Mouse (Mus musculus) embryonic facial prominence, embryonic 13.5 days (tissue): ENCODE measurements around the gene Nudt17. TPM values are rescaled to one million over a fixed set of nuclear protein-coding genes. Genes with fewer than 3 reads are reported as not detected.
A peak's percentile ranks its signal among the peaks of the same experiment; 100 is the strongest.

Experiments used
- ATAC-seq: fragments of 200-750 bp; cut with Nextera tagmentation; 2 replicates; pipeline ENCODE4 v1.8.0; 2017; ENCODE audit warnings: low read depth; ENCODE audit not compliant: insufficient number of reproducible peaks, insufficient read depth, low FRiP score, low TSS enrichment
- H3K27ac ChIP-seq: fragments of 300-500 bp; sonication (generic); 2 replicates; pipeline ENCODE4 v1.5.1; 2015; ENCODE audit warnings: moderate library complexity, mild to moderate bottlenecking, inconsistent platforms
- H3K27me3 ChIP-seq: fragments of 300-500 bp; sonication (generic); 2 replicates; pipeline ENCODE4 v1.6.1; 2015; ENCODE audit warnings: mild to moderate bottlenecking, inconsistent platforms
- H3K36me3 ChIP-seq: fragments of 300-500 bp; sonication (generic); 2 replicates; pipeline ENCODE4 v1.6.1; 2015; ENCODE audit warnings: mild to moderate bottlenecking, inconsistent platforms
- H3K4me1 ChIP-seq: fragments of 300-500 bp; sonication (generic); 2 replicates; pipeline ENCODE4 v1.6.1; 2015; ENCODE audit warnings: inconsistent platforms
- H3K4me2 ChIP-seq: fragments of 300-500 bp; sonication (generic); 2 replicates; pipeline ENCODE4 v1.6.1; 2015; ENCODE audit warnings: moderate library complexity, mild to moderate bottlenecking, inconsistent platforms
- H3K4me3 ChIP-seq: fragments of 300-500 bp; sonication (generic); 2 replicates; pipeline ENCODE4 v1.5.1; 2015; ENCODE audit warnings: mild to moderate bottlenecking, inconsistent platforms
- H3K9ac ChIP-seq: fragments of 300-500 bp; sonication (generic); 2 replicates; pipeline ENCODE4 v1.6.1; 2015; ENCODE audit warnings: mild to moderate bottlenecking, inconsistent platforms
- H3K9me3 ChIP-seq: fragments of 300-500 bp; sonication (generic); 2 replicates; pipeline ENCODE4 v1.6.1; 2016; ENCODE audit warnings: inconsistent platforms
- WGBS: fragments of 180-500 bp; shearing (Covaris S2); methylation state at CpG from one replicate; pipeline ENCODE4 v1.1.7; 2015; ENCODE audit warnings: mixed read lengths; 5-methylcytosine and 5-hydroxymethylcytosine counted together
- polyA plus RNA-seq: library from polyadenylated mRNA; unstranded; fragments of >200 nt; fragmentation: Nextera tagmentation; extraction: Ambion mirVana; gene quantifications from 2 replicates; pipeline ENCODE4 v1.2.1, GENCODE M21; 2015

The Nudt17 gene
- polyA plus RNA-seq, 1 experiment from 2014 or later = 16.5 TPM

GRCm38 (mm10) chr3:96728634-96729402, 20.5 kb upstream of the Nudt17 start:
- ATAC-seq = no peak
- peak overlapping the region; percentile 91 for H3K4me3 ChIP-seq
- H3K4me1 ChIP-seq = peaks cover 20% of the 10 kb centered on the region
- no peaks in the 10 kb centered on the region for H3K27me3 ChIP-seq
- 36% methylated on average over 7 of the region's 7 CpGs for WGBS
- H3K36me3 ChIP-seq = peaks cover 4% of the 10 kb centered on the region
- H3K27ac ChIP-seq = peak overlapping the region; percentile 92
- H3K9me3 ChIP-seq = no peaks in the 10 kb centered on the region
- H3K4me2 ChIP-seq = peak overlapping the region; percentile 66
- H3K9ac ChIP-seq = peak overlapping the region; percentile 91

- Histone ChIP-seq H3K9me3 (no peaks in the 10 kb centered on the region), H3K27ac (peak overlapping the region; percentile 92), H3K4me3 (peak overlapping the region; percentile 91), H3K36me3 (peaks cover 12% of the 10 kb centered on the region), H3K4me1 (peaks cover 20% of the 10 kb centered on the region), H3K4me2 (peak overlapping the region; percentile 66), H3K27me3 (no peaks in the 10 kb centered on the region), H3K9ac (peak overlapping the region; percentile 91)
- ATAC-seq = no peak; the same call in 1 of the 2 replicates
- under 1% methylated on average over 37 of the region's 42 CpGs for WGBS
These were observed 19.7 kb upstream of the Nudt17 start for GRCm38 (mm10) chr3:96727828-96728633.

- peak within 1 kb of the TSS; percentile 91 for H3K4me3 ChIP-seq
- H3K27ac ChIP-seq = peak within 1 kb of the TSS; percentile 92
- peaks cover 18% of the 10 kb centered on the region for H3K36me3 ChIP-seq
These were observed 19.0 kb upstream of the Nudt17 start, which contains the start of the genes Polr3c and Rnf115 for GRCm38 (mm10) chr3:96727343-96727827. Polr3c (minus strand) TSS chr3:96727628. Rnf115 (plus strand) TSS chr3:96727664.

DNA sequence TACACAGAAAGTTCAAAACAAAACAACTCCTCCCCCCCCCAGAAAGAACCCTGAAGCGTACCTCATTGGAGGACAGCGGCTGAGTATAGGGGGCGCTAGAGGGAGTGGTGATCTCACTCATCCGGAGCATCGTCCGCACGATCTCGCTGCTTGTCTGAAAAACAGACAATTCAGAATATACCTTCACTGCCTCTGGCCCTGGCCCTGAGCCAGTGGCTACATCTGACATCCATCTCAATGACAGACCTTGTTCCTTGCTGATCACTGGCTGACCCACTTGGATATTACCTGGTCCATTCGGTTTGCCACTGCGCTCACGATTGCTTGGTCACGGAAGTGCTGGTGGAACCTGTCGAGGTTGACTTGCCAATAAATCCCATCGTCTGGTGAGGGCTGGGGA, 10.8 kb upstream of the Nudt17 start:
- Histone ChIP-seq H3K9ac (peak overlapping the region; percentile 44; the same call in 1 of the 2 replicates), H3K4me1 (no peaks in the 10 kb centered on the region), H3K27me3 (no peaks in the 10 kb centered on the region), H3K27ac (no peak overlapping the region), H3K9me3 (no peaks in the 10 kb centered on the region), H3K36me3 (peaks cover 65% of the 10 kb centered on the region), H3K4me3 (no peak overlapping the region), H3K4me2 (no peak overlapping the region)
- 41% methylated on average over 14 of the region's 14 CpGs for WGBS
- no peak for ATAC-seq

More at GRCm38 (mm10) chr3:96727343-96727827, 19.0 kb upstream of the Nudt17 start, which contains the start of the genes Polr3c and Rnf115:
- ATAC-seq = peak; percentile 97
- peak within 1 kb of the TSS; percentile 66 for H3K4me2 ChIP-seq
- peak within 1 kb of the TSS; percentile 91 for H3K9ac ChIP-seq
- no peaks in the 10 kb centered on the region for H3K9me3 ChIP-seq
- peaks cover 20% of the 10 kb centered on the region for H3K4me1 ChIP-seq
- no peaks in the 10 kb centered on the region for H3K27me3 ChIP-seq
- WGBS = 0% methylated on average over 41 of the region's 52 CpGs

DNA sequence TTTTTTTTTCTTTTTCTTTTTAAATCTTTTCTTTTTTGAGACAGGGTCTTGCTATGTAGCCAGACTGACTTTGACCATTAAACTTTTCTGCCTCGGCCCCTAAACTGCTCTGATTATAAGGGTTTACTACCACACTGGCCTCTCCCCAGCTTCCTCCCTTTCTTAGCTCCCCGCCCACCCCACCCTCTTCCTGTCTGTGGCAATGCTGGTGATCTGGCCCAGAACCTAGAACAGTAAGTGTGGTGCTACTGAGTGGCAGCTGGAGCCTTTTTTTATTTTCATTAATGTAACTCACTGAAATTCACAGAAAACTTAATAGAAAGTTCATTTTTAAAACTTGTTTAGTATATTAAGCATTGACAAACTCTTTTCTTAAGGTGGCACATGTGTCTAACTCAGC, 7.5 kb upstream of the Nudt17 start:
- Histone ChIP-seq H3K4me3 (no peak overlapping the region), H3K9ac (no peak overlapping the region), H3K36me3 (peaks cover 67% of the 10 kb centered on the region), H3K27ac (no peak overlapping the region), H3K27me3 (no peaks in the 10 kb centered on the region), H3K4me1 (no peaks in the 10 kb centered on the region), H3K4me2 (no peak overlapping the region), H3K9me3 (no peaks in the 10 kb centered on the region)
- 76% methylated on average over 2 of the region's 2 CpGs for WGBS
- ATAC-seq = no peak

DNA sequence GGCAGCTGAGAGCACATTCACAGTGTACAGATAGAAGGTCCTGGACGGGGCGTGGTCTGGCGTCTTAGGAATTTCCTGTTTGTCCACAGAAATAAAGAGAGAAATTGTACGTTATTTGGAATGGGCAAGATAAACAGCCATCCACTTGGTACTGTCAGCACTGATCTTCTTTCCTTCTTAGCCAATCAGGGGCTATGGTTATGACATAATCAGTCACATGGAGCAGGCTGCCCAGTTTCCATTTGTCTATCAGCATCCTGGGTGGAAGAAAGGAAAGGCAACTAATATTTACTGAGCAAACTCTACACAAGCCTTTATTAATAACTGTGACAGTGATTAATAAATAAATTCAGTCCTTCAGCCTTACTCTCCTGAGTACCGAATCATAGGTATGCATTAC, 5.9 kb upstream of the Nudt17 start:
- no peak for ATAC-seq
- Histone ChIP-seq H3K9ac (no peak overlapping the region), H3K4me2 (no peak overlapping the region), H3K36me3 (peaks cover 69% of the 10 kb centered on the region), H3K27me3 (no peaks in the 10 kb centered on the region), H3K27ac (no peak overlapping the region), H3K9me3 (no peaks in the 10 kb centered on the region), H3K4me1 (no peaks in the 10 kb centered on the region), H3K4me3 (no peak overlapping the region)
- WGBS = 94% methylated on average over 5 of the region's 5 CpGs

DNA sequence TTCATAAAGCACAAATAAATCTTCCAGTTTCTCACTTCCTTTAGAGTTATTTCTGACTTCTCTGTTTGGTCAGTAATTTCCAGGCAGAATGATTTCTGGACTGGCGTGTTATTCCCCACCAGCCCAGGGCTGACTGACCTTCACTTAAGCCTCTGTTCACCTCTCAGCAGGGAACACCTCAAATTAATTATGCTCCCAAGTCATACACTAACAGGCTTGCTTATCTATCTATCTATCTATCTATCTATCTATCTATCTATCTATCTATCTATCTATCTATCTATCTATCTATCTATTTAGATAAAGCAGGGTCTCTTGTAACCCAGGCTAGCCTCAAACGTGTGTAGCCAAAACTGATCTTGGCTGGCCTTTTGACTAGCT, 312 bp upstream of the Nudt17 start:
- peak overlapping the region; percentile 58 for H3K4me3 ChIP-seq
- H3K4me1 ChIP-seq = peaks cover 7% of the 10 kb centered on the region; the same call in 1 of the 2 replicates
- H3K36me3 ChIP-seq = peaks cover 62% of the 10 kb centered on the region
- H3K9ac ChIP-seq = peak overlapping the region; percentile 82; the same call in 1 of the 2 replicates
- no peaks in the 10 kb centered on the region for H3K9me3 ChIP-seq
- H3K27me3 ChIP-seq = peaks cover 5% of the 10 kb centered on the region; the same call in 1 of the 2 replicates
- no peak overlapping the region for H3K27ac ChIP-seq
- ATAC-seq = no peak
- WGBS = 60% methylated on average over 2 of the region's 2 CpGs
- peak overlapping the region; percentile 93 for H3K4me2 ChIP-seq

DNA sequence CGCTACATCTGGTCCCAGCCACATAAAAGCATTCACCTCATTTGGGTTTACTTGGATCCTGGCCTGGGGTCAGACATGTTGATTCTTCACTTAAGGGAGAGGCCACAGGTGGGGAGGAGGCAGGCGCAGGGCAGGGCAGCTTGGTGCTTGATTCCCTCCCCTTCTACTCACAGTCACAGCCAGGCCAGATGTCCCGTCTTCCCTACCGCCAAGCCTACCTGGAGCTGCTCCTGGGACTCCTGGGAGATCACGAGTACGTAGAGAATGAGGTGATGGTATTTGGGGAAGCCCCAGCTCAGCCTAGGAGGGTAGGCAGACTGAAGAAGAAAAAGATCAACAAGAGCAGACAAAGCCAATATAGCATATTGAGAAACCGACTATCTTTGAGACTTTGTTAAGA, 1.4 kb downstream of the Nudt17 start:
- Histone ChIP-seq H3K9me3 (no peaks in the 10 kb centered on the region), H3K4me1 (peaks cover 7% of the 10 kb centered on the region; the same call in 1 of the 2 replicates), H3K27me3 (peaks cover 5% of the 10 kb centered on the region; the same call in 1 of the 2 replicates), H3K4me3 (no peak overlapping the region), H3K4me2 (no peak overlapping the region), H3K27ac (no peak overlapping the region), H3K36me3 (peaks cover 60% of the 10 kb centered on the region), H3K9ac (no peak overlapping the region)
- ATAC-seq = no peak
- WGBS = 76% methylated on average over 7 of the region's 7 CpGs

DNA sequence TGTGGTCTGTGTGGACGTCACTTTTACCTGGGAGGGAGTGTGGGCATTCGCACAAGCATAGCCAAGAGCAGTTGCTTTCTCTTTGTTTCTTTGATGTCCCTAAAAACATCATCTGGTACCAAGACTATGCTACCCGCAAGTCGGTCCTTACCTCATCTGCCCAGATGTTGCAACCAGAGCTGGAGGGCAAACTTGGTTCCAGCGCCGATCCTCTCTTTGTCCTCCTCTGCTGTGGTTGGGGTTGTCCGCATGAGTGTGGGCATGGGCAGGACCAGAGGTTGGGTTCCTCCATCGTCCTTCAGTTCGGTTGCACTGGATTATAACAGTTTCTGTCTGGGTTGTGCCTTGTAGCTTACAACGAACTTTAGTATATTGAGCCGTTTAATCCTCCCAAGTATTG, 2.1 kb downstream of the Nudt17 start:
- WGBS = 88% methylated on average over 11 of the region's 11 CpGs
- no peak overlapping the region for H3K4me3 ChIP-seq
- H3K9me3 ChIP-seq = no peaks in the 10 kb centered on the region
- H3K4me1 ChIP-seq = peaks cover 7% of the 10 kb centered on the region; the same call in 1 of the 2 replicates
- H3K36me3 ChIP-seq = peaks cover 60% of the 10 kb centered on the region
- no peak overlapping the region; the same call in 1 of the 2 replicates for H3K9ac ChIP-seq
- H3K27me3 ChIP-seq = peaks cover 5% of the 10 kb centered on the region; the same call in 1 of the 2 replicates
- ATAC-seq = no peak
- no peak overlapping the region for H3K4me2 ChIP-seq
- no peak overlapping the region for H3K27ac ChIP-seq

- no peak overlapping the region for H3K4me2 ChIP-seq
- H3K9ac ChIP-seq = no peak overlapping the region
- ATAC-seq = no peak
- H3K4me1 ChIP-seq = peaks cover 7% of the 10 kb centered on the region; the same call in 1 of the 2 replicates
- no peak overlapping the region for H3K27ac ChIP-seq
- H3K9me3 ChIP-seq = no peaks in the 10 kb centered on the region
- H3K36me3 ChIP-seq = peaks cover 61% of the 10 kb centered on the region
- H3K27me3 ChIP-seq = peaks cover 5% of the 10 kb centered on the region; the same call in 1 of the 2 replicates
- 64% methylated on average over 11 of the region's 11 CpGs for WGBS
- no peak overlapping the region for H3K4me3 ChIP-seq
These were observed 3.6 kb downstream of the Nudt17 start for GRCm38 (mm10) chr3:96704778-96705177.

GRCm38 (mm10) chr3:96701003-96701402, 7.4 kb downstream of the Nudt17 start:
- H3K36me3 ChIP-seq = peaks cover 68% of the 10 kb centered on the region
- H3K4me2 ChIP-seq = no peak overlapping the region
- WGBS = 83% methylated on average over 4 of the region's 4 CpGs
- peaks cover 20% of the 10 kb centered on the region for H3K4me1 ChIP-seq
- H3K27ac ChIP-seq = no peak overlapping the region
- ATAC-seq = no peak
- no peak overlapping the region for H3K4me3 ChIP-seq
- H3K27me3 ChIP-seq = no peaks in the 10 kb centered on the region
- H3K9ac ChIP-seq = no peak overlapping the region
- H3K9me3 ChIP-seq = no peaks in the 10 kb centered on the region
